Mouse (Mus musculus): ENCODE results near the gene 4930595D18Rik. TPM values are rescaled to one million over a fixed set of nuclear protein-coding genes. Genes with fewer than 3 reads are reported as not detected.

4930595D18Rik gene
- polyA plus RNA-seq, 1 experiment from 2014 or later, result not detected

GRCm38 (mm10) chr12:111150236-111150596 is 34.1 kb downstream of the 4930595D18Rik start:
- H3K27me3 ChIP-seq, result no peaks in the 10 kb centered on the region
- H3K9me3 ChIP-seq, result no peaks in the 10 kb centered on the region
- no peak for ATAC-seq
- H3K4me2 ChIP-seq (replicated peaks), result no peak overlapping the region
- no peak overlapping the region for H3K9ac ChIP-seq (replicated peaks)
- peaks cover 15% of the 10 kb centered on the region for H3K4me1 ChIP-seq (replicated peaks)
- H3K36me3 ChIP-seq, result no peaks in the 10 kb centered on the region
- no peak overlapping the region for H3K4me3 ChIP-seq (replicated peaks)
- 11% methylated on average over 6 of the region's 6 CpGs for WGBS
- H3K27ac ChIP-seq, result no peak overlapping the region

- Histone ChIP-seq H3K36me3 (no peaks in the 10 kb centered on the region), H3K4me2 (replicated peaks) (no peak overlapping the region), H3K9me3 (no peaks in the 10 kb centered on the region), H3K27ac (no peak overlapping the region), H3K27me3 (0 out of 2 replicates have a peak, but pooled peaks cover 3% of the 10 kb centered on the region), H3K9ac (replicated peaks) (no peak overlapping the region), H3K4me3 (replicated peaks) (no peak overlapping the region), H3K4me1 (replicated peaks) (peaks cover 20% of the 10 kb centered on the region)
- 72% methylated on average over 17 of the region's 17 CpGs for WGBS
- ATAC-seq, result no peak
Observed at GRCm38 (mm10) chr12:111149495-111150235, 34.6 kb downstream of the 4930595D18Rik start.

- H3K9me3 ChIP-seq, result no peaks in the 10 kb centered on the region
- peaks cover 31% of the 10 kb centered on the region for H3K4me1 ChIP-seq (replicated peaks)
- no peak for ATAC-seq
- H3K36me3 ChIP-seq, result no peaks in the 10 kb centered on the region
- H3K4me3 ChIP-seq (replicated peaks), result no peak overlapping the region
- H3K9ac ChIP-seq (replicated peaks), result no peak overlapping the region
- 54% methylated on average over 9 of the region's 9 CpGs for WGBS
- 0 out of 2 replicates have a peak, but pooled peaks cover 5% of the 10 kb centered on the region for H3K27me3 ChIP-seq
- no peak overlapping the region for H3K27ac ChIP-seq
- no peak overlapping the region for H3K4me2 ChIP-seq (replicated peaks)
Observed at GRCm38 (mm10) chr12:111145269-111145668, 39.0 kb downstream of the 4930595D18Rik start.

GRCm38 (mm10) chr12:111144598-111144997 is 39.7 kb downstream of the 4930595D18Rik start:
- 0 out of 2 replicates have a peak, but pooled peaks cover 5% of the 10 kb centered on the region for H3K27me3 ChIP-seq
- WGBS, result 96% methylated on average over 2 of the region's 2 CpGs
- no peak overlapping the region for H3K27ac ChIP-seq
- no peak overlapping the region for H3K4me3 ChIP-seq (replicated peaks)
- ATAC-seq, result no peak
- no peaks in the 10 kb centered on the region for H3K36me3 ChIP-seq
- H3K9me3 ChIP-seq, result no peaks in the 10 kb centered on the region
- no peak overlapping the region for H3K4me2 ChIP-seq (replicated peaks)
- no peak overlapping the region for H3K9ac ChIP-seq (replicated peaks)
- peaks cover 31% of the 10 kb centered on the region for H3K4me1 ChIP-seq (replicated peaks)

- peak overlapping the region; percentile 12; the same call in 1 of the 2 replicates for H3K4me3 ChIP-seq (replicated peaks)
- ATAC-seq, result no peak; the same call in 1 of the 2 replicates
- H3K36me3 ChIP-seq, result no peaks in the 10 kb centered on the region
- peaks cover 31% of the 10 kb centered on the region for H3K4me1 ChIP-seq (replicated peaks)
- WGBS, result 59% methylated on average over 16 of the region's 16 CpGs
- H3K9ac ChIP-seq (replicated peaks), result peak overlapping the region; percentile 37
- 0 out of 2 replicates have a peak, but pooled peaks cover 5% of the 10 kb centered on the region for H3K27me3 ChIP-seq
- peak overlapping the region; percentile 83 for H3K27ac ChIP-seq
- H3K4me2 ChIP-seq (replicated peaks), result peak overlapping the region; percentile 44
- peaks cover 4% of the 10 kb centered on the region; the same call in 1 of the 2 replicates for H3K9me3 ChIP-seq
Observed at GRCm38 (mm10) chr12:111143509-111144063, 40.7 kb downstream of the 4930595D18Rik start.

GRCm38 (mm10) chr12:111143005-111143508 is 41.2 kb downstream of the 4930595D18Rik start:
- H3K27ac ChIP-seq, result peak overlapping the region; percentile 83
- H3K9ac ChIP-seq (replicated peaks), result peak overlapping the region; percentile 37
- peaks cover 4% of the 10 kb centered on the region; the same call in 1 of the 2 replicates for H3K9me3 ChIP-seq
- peak overlapping the region; percentile 44 for H3K4me2 ChIP-seq (replicated peaks)
- H3K4me1 ChIP-seq (replicated peaks), result peaks cover 31% of the 10 kb centered on the region
- WGBS, result 6% methylated on average over 12 of the region's 12 CpGs
- no peaks in the 10 kb centered on the region for H3K36me3 ChIP-seq
- ATAC-seq, result peak; percentile 83
- H3K4me3 ChIP-seq (replicated peaks), result peak overlapping the region; percentile 12
- H3K27me3 ChIP-seq, result 0 out of 2 replicates have a peak, but pooled peaks cover 5% of the 10 kb centered on the region

- Histone ChIP-seq H3K4me2 (replicated peaks) (no peak overlapping the region), H3K4me1 (replicated peaks) (no peaks in the 10 kb centered on the region), H3K36me3 (no peaks in the 10 kb centered on the region), H3K27ac (no peak overlapping the region), H3K9ac (replicated peaks) (no peak overlapping the region), H3K4me3 (replicated peaks) (no peak overlapping the region), H3K27me3 (no peaks in the 10 kb centered on the region), H3K9me3 (peaks cover 4% of the 10 kb centered on the region; the same call in 1 of the 2 replicates)
- WGBS, result 66% methylated on average over 2 of the region's 2 CpGs
- ATAC-seq, result no peak
Observed at GRCm38 (mm10) chr12:111137079-111137478, 47.2 kb downstream of the 4930595D18Rik start.

- Histone ChIP-seq H3K4me2 (replicated peaks) (no peak overlapping the region), H3K27me3 (no peaks in the 10 kb centered on the region), H3K4me1 (replicated peaks) (no peaks in the 10 kb centered on the region), H3K9ac (replicated peaks) (no peak overlapping the region), H3K36me3 (no peaks in the 10 kb centered on the region), H3K27ac (no peak overlapping the region), H3K9me3 (peaks cover 4% of the 10 kb centered on the region; the same call in 1 of the 2 replicates), H3K4me3 (replicated peaks) (no peak overlapping the region)
- ATAC-seq, result no peak
- WGBS, result 72% methylated on average over 3 of the region's 3 CpGs
Observed at GRCm38 (mm10) chr12:111135953-111136352, 48.3 kb downstream of the 4930595D18Rik start.

- no peak overlapping the region for H3K4me3 ChIP-seq (replicated peaks)
- H3K36me3 ChIP-seq, result no peaks in the 10 kb centered on the region
- H3K4me2 ChIP-seq (replicated peaks), result no peak overlapping the region
- ATAC-seq, result no peak
- no peaks in the 10 kb centered on the region for H3K27me3 ChIP-seq
- H3K27ac ChIP-seq, result no peak overlapping the region; the same call in 1 of the 2 replicates
- H3K4me1 ChIP-seq (replicated peaks), result no peaks in the 10 kb centered on the region
- 72% methylated on average over 19 of the region's 19 CpGs for WGBS
- peaks cover 4% of the 10 kb centered on the region; the same call in 1 of the 2 replicates for H3K9me3 ChIP-seq
- H3K9ac ChIP-seq (replicated peaks), result no peak overlapping the region
Observed at GRCm38 (mm10) chr12:111134791-111135733, 49.2 kb downstream of the 4930595D18Rik start.

- Histone ChIP-seq H3K36me3 (no peaks in the 10 kb centered on the region), H3K9ac (replicated peaks) (no peak overlapping the region), H3K9me3 (peaks cover under 1% of the 10 kb centered on the region; the same call in 1 of the 2 replicates), H3K27me3 (no peaks in the 10 kb centered on the region), H3K4me1 (replicated peaks) (no peaks in the 10 kb centered on the region), H3K4me3 (replicated peaks) (no peak overlapping the region), H3K27ac (no peak overlapping the region), H3K4me2 (replicated peaks) (no peak overlapping the region)
- ATAC-seq, result no peak
- WGBS, result 76% methylated on average over 7 of the region's 7 CpGs
Observed at GRCm38 (mm10) chr12:111134169-111134568, 50.1 kb downstream of the 4930595D18Rik start.

GRCm38 (mm10) chr12:111125666-111126065 is 58.6 kb downstream of the 4930595D18Rik start:
- no peak overlapping the region for H3K4me2 ChIP-seq (replicated peaks)
- H3K27ac ChIP-seq, result no peak overlapping the region
- no peak overlapping the region for H3K9ac ChIP-seq (replicated peaks)
- 73% methylated on average over 6 of the region's 6 CpGs for WGBS
- H3K36me3 ChIP-seq, result peaks cover 5% of the 10 kb centered on the region; the same call in 1 of the 2 replicates
- ATAC-seq, result no peak
- H3K27me3 ChIP-seq, result no peaks in the 10 kb centered on the region
- peaks cover 11% of the 10 kb centered on the region for H3K4me1 ChIP-seq (replicated peaks)
- 0 out of 2 replicates have a peak, but pooled peaks cover 6% of the 10 kb centered on the region for H3K9me3 ChIP-seq
- no peak overlapping the region for H3K4me3 ChIP-seq (replicated peaks)

All from midbrain, embryonic 13.5 days (tissue).